Mouse (Mus musculus) intestine, embryonic 16.5 days (tissue): ENCODE results near the gene Themis3. TPM values are rescaled to one million over a fixed set of nuclear protein-coding genes. Genes with fewer than 3 reads are reported as not detected.
"Not testable (repeated sequence)": the region's sequence is repeated elsewhere in the genome, so short reads cannot be mapped to it uniquely, and the experiment has no call there.

Experiments
- ATAC-seq: fragments of 200-750 bp; cut with Nextera tagmentation; 2 replicates; pipeline ENCODE4 v1.8.0; 2017; ENCODE audit warnings: moderate TSS enrichment, moderate library complexity
- H3K27ac ChIP-seq: fragments of 300-500 bp; sonication (generic); 2 replicates; pipeline ENCODE4 v1.5.1; 2014; ENCODE audit warnings: mild to moderate bottlenecking, low read length
- H3K27me3 ChIP-seq: fragments of 300-500 bp; sonication (generic); replicated peaks from 2 replicates; pipeline ENCODE4 v1.6.1; 2014; ENCODE audit warnings: low read length, control low read depth, mixed read lengths; ENCODE audit not compliant: control insufficient read depth, insufficient read depth
- H3K36me3 ChIP-seq: fragments of 300-500 bp; sonication (generic); 2 replicates; pipeline ENCODE4 v1.6.1; 2014; ENCODE audit warnings: low read length, control low read depth; ENCODE audit not compliant: control insufficient read depth, insufficient read depth
- H3K4me1 ChIP-seq: fragments of 300-500 bp; sonication (generic); 2 replicates; pipeline ENCODE4 v1.6.1; 2014; ENCODE audit warnings: low read length, control low read depth, mixed read lengths; ENCODE audit not compliant: control insufficient read depth, insufficient read depth
- H3K4me2 ChIP-seq: fragments of 300-500 bp; sonication (generic); 2 replicates; pipeline ENCODE4 v1.6.1; 2014; ENCODE audit warnings: low read depth, low read length, control low read depth
- H3K4me3 ChIP-seq: fragments of 300-500 bp; sonication (generic); 2 replicates; pipeline ENCODE4 v1.5.1; 2014; ENCODE audit warnings: mild to moderate bottlenecking, low read length
- H3K9ac ChIP-seq: fragments of 300-500 bp; sonication (generic); 2 replicates; pipeline ENCODE4 v1.6.1; 2014; ENCODE audit warnings: low read depth, low read length
- H3K9me3 ChIP-seq: fragments of 300-500 bp; sonication (generic); 2 replicates; pipeline ENCODE4 v1.6.1; 2016; ENCODE audit warnings: low read length, control low read depth; ENCODE audit not compliant: control insufficient read depth
- WGBS: fragments of 180-500 bp; shearing (Covaris S2); extraction: QIAGEN DNeasy Blood & Tissue Kit; methylation state at CpG from one replicate; pipeline ENCODE4 v1.1.7; 2014; 5-methylcytosine and 5-hydroxymethylcytosine counted together
- polyA plus RNA-seq: library from polyadenylated mRNA; unstranded; fragments of >200 nt; fragmentation: Nextera tagmentation; extraction: Ambion mirVana; gene quantifications from 2 replicates; pipeline ENCODE4 v1.2.1, GENCODE M21; 2015

The Themis3 gene
- polyA plus RNA-seq, 1 experiment from 2014 or later = 4.5 TPM

- Histone ChIP-seq H3K4me1 (no peaks in the 10 kb centered on the region), H3K4me3 (no peak overlapping the region), H3K27me3 (no peaks in the 10 kb centered on the region), H3K9ac (no peak overlapping the region), H3K36me3 (no peaks in the 10 kb centered on the region), H3K9me3 (peaks cover 4% of the 10 kb centered on the region; the same call in 1 of the 2 replicates), H3K27ac (peak overlapping the region; percentile 18; the same call in 1 of the 2 replicates), H3K4me2 (no peak overlapping the region)
- WGBS = 58% methylated on average over 7 of the region's 7 CpGs
- ATAC-seq = no peak
These were observed 30.2 kb downstream of the Themis3 start for GRCm38 (mm10) chr17:66564213-66564612.

GRCm38 (mm10) chr17:66563551-66563950, 30.9 kb downstream of the Themis3 start:
- H3K36me3 ChIP-seq = no peaks in the 10 kb centered on the region
- H3K9me3 ChIP-seq = peaks cover 4% of the 10 kb centered on the region; the same call in 1 of the 2 replicates
- 56% methylated on average over 1 of the region's 1 CpGs for WGBS
- H3K9ac ChIP-seq = no peak overlapping the region
- no peak overlapping the region for H3K4me3 ChIP-seq
- no peak overlapping the region for H3K27ac ChIP-seq
- no peak for ATAC-seq
- H3K4me1 ChIP-seq = no peaks in the 10 kb centered on the region
- no peaks in the 10 kb centered on the region for H3K27me3 ChIP-seq
- no peak overlapping the region for H3K4me2 ChIP-seq

GRCm38 (mm10) chr17:66561380-66561779, 33.0 kb downstream of the Themis3 start:
- no peak for ATAC-seq
- no peak overlapping the region for H3K27ac ChIP-seq

GRCm38 (mm10) chr17:66558404-66559317, 35.8 kb downstream of the Themis3 start:
- no peak overlapping the region for H3K4me3 ChIP-seq
- H3K27me3 ChIP-seq = no peaks in the 10 kb centered on the region
- no peak for ATAC-seq
- no peaks in the 10 kb centered on the region for H3K9me3 ChIP-seq
- H3K27ac ChIP-seq = no peak overlapping the region
- H3K4me2 ChIP-seq = no peak overlapping the region
- no peak overlapping the region for H3K9ac ChIP-seq
- no peaks in the 10 kb centered on the region for H3K4me1 ChIP-seq
- H3K36me3 ChIP-seq = no peaks in the 10 kb centered on the region
- 81% methylated on average over 17 of the region's 17 CpGs for WGBS

More at GRCm38 (mm10) chr17:66561380-66561779, 33.0 kb downstream of the Themis3 start:
- no peak overlapping the region for H3K4me3 ChIP-seq
- H3K9me3 ChIP-seq = peaks cover 4% of the 10 kb centered on the region; the same call in 1 of the 2 replicates
- 58% methylated on average over 2 of the region's 2 CpGs for WGBS
- no peak overlapping the region for H3K9ac ChIP-seq
- H3K36me3 ChIP-seq = no peaks in the 10 kb centered on the region
- no peaks in the 10 kb centered on the region for H3K27me3 ChIP-seq
- no peak overlapping the region for H3K4me2 ChIP-seq
- no peaks in the 10 kb centered on the region for H3K4me1 ChIP-seq

GRCm38 (mm10) chr17:66552690-66553089, 41.7 kb downstream of the Themis3 start:
- Histone ChIP-seq H3K4me2 (no peak overlapping the region), H3K9ac (no peak overlapping the region), H3K9me3 (no peaks in the 10 kb centered on the region; the same call in 1 of the 2 replicates), H3K4me3 (no peak overlapping the region), H3K36me3 (no peaks in the 10 kb centered on the region), H3K27ac (no peak overlapping the region), H3K4me1 (no peaks in the 10 kb centered on the region), H3K27me3 (no peaks in the 10 kb centered on the region)
- no peak for ATAC-seq
- WGBS = 80% methylated on average over 4 of the region's 4 CpGs

- Histone ChIP-seq H3K36me3 (no peaks in the 10 kb centered on the region), H3K9ac (no peak overlapping the region), H3K4me3 (no peak overlapping the region), H3K4me2 (no peak overlapping the region), H3K27me3 (no peaks in the 10 kb centered on the region), H3K9me3 (no peaks in the 10 kb centered on the region; the same call in 1 of the 2 replicates), H3K4me1 (no peaks in the 10 kb centered on the region), H3K27ac (no peak overlapping the region)
- ATAC-seq = no peak
- 86% methylated on average over 5 of the region's 5 CpGs for WGBS
These were observed 43.9 kb downstream of the Themis3 start for GRCm38 (mm10) chr17:66550486-66550885.

DNA sequence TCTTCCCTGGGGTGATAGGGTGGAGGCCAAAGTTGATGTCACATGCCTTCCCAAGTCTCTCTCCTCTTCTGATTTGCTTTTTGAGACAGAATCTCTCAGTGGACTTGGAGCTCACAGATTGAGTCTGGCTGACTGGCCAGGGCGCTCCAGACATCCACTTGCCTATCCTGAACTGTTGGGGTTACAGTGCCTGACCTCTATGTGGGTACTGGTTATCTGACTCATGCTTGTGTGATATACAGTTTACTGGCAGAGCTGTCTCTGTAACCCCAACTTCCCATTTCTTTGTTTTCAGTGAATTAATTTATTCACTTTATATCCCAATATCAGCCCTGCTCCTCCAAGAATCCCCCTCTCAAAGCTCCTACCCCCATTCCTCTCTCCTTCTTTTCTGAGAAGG, 62.1 kb downstream of the Themis3 start:
- Histone ChIP-seq H3K9ac (no peak overlapping the region), H3K4me1 (no peaks in the 10 kb centered on the region), H3K27ac (no peak overlapping the region), H3K4me3 (no peak overlapping the region), H3K36me3 (no peaks in the 10 kb centered on the region), H3K9me3 (peaks cover 5% of the 10 kb centered on the region; the same call in 1 of the 2 replicates), H3K27me3 (no peaks in the 10 kb centered on the region), H3K4me2 (no peak overlapping the region)
- no peak for ATAC-seq
- 95% methylated on average over 1 of the region's 1 CpGs for WGBS

- no peaks in the 10 kb centered on the region for H3K27me3 ChIP-seq
- no peak overlapping the region for H3K4me2 ChIP-seq
- H3K9ac ChIP-seq = no peak overlapping the region
- no peaks in the 10 kb centered on the region for H3K36me3 ChIP-seq
- ATAC-seq = no peak
- H3K4me3 ChIP-seq = no peak overlapping the region
- no peaks in the 10 kb centered on the region for H3K9me3 ChIP-seq
- WGBS = 69% methylated on average over 5 of the region's 5 CpGs
- no peak overlapping the region for H3K27ac ChIP-seq
- H3K4me1 ChIP-seq = peaks cover 8% of the 10 kb centered on the region
These were observed 71.0 kb downstream of the Themis3 start for GRCm38 (mm10) chr17:66523396-66523795.

- not testable (repeated sequence) for H3K4me2 ChIP-seq, H3K4me3 ChIP-seq, H3K9me3 ChIP-seq, H3K27me3 ChIP-seq, H3K36me3 ChIP-seq, H3K9ac ChIP-seq, ATAC-seq, H3K27ac ChIP-seq
- H3K4me1 ChIP-seq = peaks cover 12% of the 10 kb centered on the region
- 94% methylated on average over 1 of the region's 1 CpGs for WGBS
These were observed 71.8 kb downstream of the Themis3 start for GRCm38 (mm10) chr17:66522631-66523030.
